15 mouse cellular contexts compared by ENCODE assay signal in the genomic region with DNA sequence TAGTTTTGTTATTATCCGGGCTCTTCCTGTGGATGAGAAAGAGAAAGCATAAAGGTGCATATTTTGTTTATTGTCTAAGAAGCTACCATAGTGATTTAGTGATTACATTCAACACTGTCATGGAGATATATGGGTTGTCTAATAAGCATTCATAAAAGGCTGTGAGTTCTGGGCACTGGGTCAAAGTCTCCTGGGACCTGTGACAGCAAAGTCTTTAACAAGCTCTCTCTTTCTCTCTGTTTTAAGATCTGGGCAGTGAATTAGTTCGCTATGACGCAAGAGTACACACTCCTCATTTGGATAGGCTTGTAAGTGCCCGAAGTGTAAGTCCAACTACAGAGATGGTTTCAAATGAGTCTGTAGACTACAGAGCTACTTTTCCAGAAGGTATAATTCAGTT.
DNase-seq lines count a peak whose midpoint lies in the region; ATAC-seq lines count a peak whose summit lies in the region.
"Had no signal": no experiment of that assay in that cellular context is flagged by ENCODE, and none has a peak within 500 bp of the region (broad histone marks: within the 10 kb centered on the region; RNA-seq: fewer than 3 reads in every experiment).

No protein-coding gene starts in this region.

- H3K4me2 ChIP-seq in hindbrain, embryonic 15.5 days: no peak overlapping the region
- no peak overlapping the region for H3K4me2 ChIP-seq in hindbrain, embryonic 13.5 days
- H3K4me2 ChIP-seq: hindbrain, embryonic 12.5 days; limb, embryonic 15.5 days; lung, embryonic 14.5 days had no signal

- no peak overlapping the region for H3K4me3 ChIP-seq in hindbrain, embryonic 15.5 days
- no peak overlapping the region for H3K4me3 ChIP-seq in hindbrain, embryonic 13.5 days
- H3K4me3 ChIP-seq: gastrocnemius, adult 2 months; hindbrain, embryonic 12.5 days; limb, embryonic 15.5 days had no signal

- no peaks in the 10 kb centered on the region for H3K36me3 ChIP-seq in hindbrain, embryonic 15.5 days
- no peaks in the 10 kb centered on the region for H3K36me3 ChIP-seq in hindbrain, embryonic 13.5 days
- H3K36me3 ChIP-seq: hindbrain, embryonic 12.5 days; limb, embryonic 15.5 days had no signal

- DNase-seq in layer of hippocampus, adult 9-11 months: peak; percentile 6
- DNase-seq in layer of hippocampus, postnatal 25 days (ENCODE audit: extremely low spot score in 1 of 2, low spot score in 1 of 2): no peak
- DNase-seq in right cerebral cortex, adult 18-20 months: peak; percentile 1
- no peak for DNase-seq in right cerebral cortex, postnatal 36 days (ENCODE audit: low spot score in 2 of 2)
- DNase-seq in heart, postnatal 36 days: no peak
- DNase-seq: adrenal gland, postnatal 25 days; cerebellum, adult 2 months; gastrocnemius, adult 2 months; heart, adult 18-20 months; lung, embryonic 14.5 days; thymus, postnatal 36 days had no signal

- H3K9me3 ChIP-seq in hindbrain, embryonic 15.5 days: no peaks in the 10 kb centered on the region
- no peaks in the 10 kb centered on the region for H3K9me3 ChIP-seq in hindbrain, embryonic 13.5 days
- H3K9me3 ChIP-seq: hindbrain, embryonic 12.5 days; limb, embryonic 15.5 days had no signal

- H3K27me3 ChIP-seq in hindbrain, embryonic 15.5 days: no peaks in the 10 kb centered on the region
- no peaks in the 10 kb centered on the region for H3K27me3 ChIP-seq in hindbrain, embryonic 13.5 days
- H3K27me3 ChIP-seq: hindbrain, embryonic 12.5 days; limb, embryonic 15.5 days had no signal

- H3K9ac ChIP-seq in hindbrain, embryonic 15.5 days: no peak overlapping the region
- no peak overlapping the region for H3K9ac ChIP-seq in hindbrain, embryonic 13.5 days
- H3K9ac ChIP-seq: hindbrain, embryonic 12.5 days; limb, embryonic 15.5 days; lung, embryonic 14.5 days had no signal

- intact Hi-C loops in heart, postnatal 36 days (cut with DNase I): no loop called here

- peak; percentile 30; the same call in 1 of the 2 replicates for ATAC-seq in hindbrain, embryonic 15.5 days (ENCODE audit: low FRiP score, low read depth)
- no peak for ATAC-seq in hindbrain, embryonic 13.5 days (ENCODE audit: low FRiP score)

- H3K4me1 ChIP-seq in hindbrain, embryonic 15.5 days (replicated peaks): no peaks in the 10 kb centered on the region
- H3K4me1 ChIP-seq in hindbrain, embryonic 13.5 days (replicated peaks): peaks cover 14% of the 10 kb centered on the region

- 80% methylated on average over 4 of the region's 4 CpGs for WGBS in hindbrain, embryonic 15.5 days
- 86% methylated on average over 4 of the region's 4 CpGs for WGBS in hindbrain, embryonic 13.5 days

- no peak overlapping the region for H3K27ac ChIP-seq in hindbrain, embryonic 15.5 days (replicated peaks)
- H3K27ac ChIP-seq in hindbrain, embryonic 13.5 days: no peak overlapping the region
- H3K27ac ChIP-seq: gastrocnemius, adult 2 months; hindbrain, embryonic 12.5 days; limb, embryonic 15.5 days had no signal

Comparison
In these comparisons a context has a peak if more than half of its experiments do, and no peak if none do; other contexts are left out.
1. DNase-seq: peak in layer of hippocampus, adult 9-11 months (single experiment) and right cerebral cortex, adult 18-20 months (single experiment); none in layer of hippocampus, postnatal 25 days (0 of 2), right cerebral cortex, postnatal 36 days (0 of 2) and heart, postnatal 36 days (0 of 2).